Mouse (Mus musculus) bone marrow, adult 2 months (tissue): ENCODE results near the gene Fkbp2. TPM values are rescaled to one million over a fixed set of nuclear protein-coding genes. Genes with fewer than 3 reads are reported as not detected.

Source experiments
- H3K27ac ChIP-seq: fragments of 200-500 bp; 2 replicates; pipeline ENCODE4 v1.5.1; 2012; ENCODE audit warnings: low read depth, mild to moderate bottlenecking, control low read depth, inconsistent platforms, low read length; ENCODE audit not compliant: control insufficient read depth, poor library complexity, insufficient read depth
- H3K4me1 ChIP-seq: fragments of 200-500 bp; 2 replicates; pipeline ENCODE4 v1.6.1; 2011; ENCODE audit warnings: low read length; ENCODE audit not compliant: control insufficient read depth, insufficient read depth
- H3K4me3 ChIP-seq: fragments of 200-500 bp; replicated peaks from 2 replicates; pipeline ENCODE3; 2011; ENCODE audit warnings: mild to moderate bottlenecking, low read depth, low read length, control low read depth; ENCODE audit not compliant: control insufficient read depth
- CTCF ChIP-seq: fragments of 200-500 bp; IDR thresholded peaks from 2 replicates; pipeline ENCODE4 v1.5.1; 2011; ENCODE audit warnings: low read length, control low read depth; ENCODE audit not compliant: control insufficient read depth, insufficient read depth
- POLR2A ChIP-seq: fragments of 200-500 bp; IDR thresholded peaks from 2 replicates; pipeline ENCODE4 v1.6.1; 2011; ENCODE audit warnings: low read depth, mild to moderate bottlenecking, control low read depth, low read length, borderline replicate concordance; ENCODE audit not compliant: control insufficient read depth
- WGBS: fragments of 180-500 bp; shearing (Covaris S2); methylation state at CpG from one replicate; pipeline ENCODE4 v1.1.7; 2018; 5-methylcytosine and 5-hydroxymethylcytosine counted together
- polyA plus RNA-seq: library from polyadenylated mRNA; stranded (reverse); fragments of >200 nt; gene quantifications from 2 replicates; pipeline ENCODE4 v1.2.4, GENCODE M21; 2011; ENCODE audit warnings: low replicate concordance; ENCODE audit not compliant: missing spikeins, insufficient read depth, insufficient read length

Gene Fkbp2
- polyA plus RNA-seq, 1 experiment = 40.9 TPM

- no peaks in the 10 kb centered on the region; the same call in 1 of the 2 replicates for H3K4me1 ChIP-seq
- 90% methylated on average over 4 of the region's 4 CpGs for WGBS
- H3K4me3 ChIP-seq = no peak overlapping the region
- TF ChIP-seq CTCF = no peak
- no peak for TF ChIP-seq POLR2A
- H3K27ac ChIP-seq = no peak overlapping the region
These were observed 32.1 kb upstream of the Fkbp2 start for GRCm38 (mm10) chr19:7012426-7012825.

DNA sequence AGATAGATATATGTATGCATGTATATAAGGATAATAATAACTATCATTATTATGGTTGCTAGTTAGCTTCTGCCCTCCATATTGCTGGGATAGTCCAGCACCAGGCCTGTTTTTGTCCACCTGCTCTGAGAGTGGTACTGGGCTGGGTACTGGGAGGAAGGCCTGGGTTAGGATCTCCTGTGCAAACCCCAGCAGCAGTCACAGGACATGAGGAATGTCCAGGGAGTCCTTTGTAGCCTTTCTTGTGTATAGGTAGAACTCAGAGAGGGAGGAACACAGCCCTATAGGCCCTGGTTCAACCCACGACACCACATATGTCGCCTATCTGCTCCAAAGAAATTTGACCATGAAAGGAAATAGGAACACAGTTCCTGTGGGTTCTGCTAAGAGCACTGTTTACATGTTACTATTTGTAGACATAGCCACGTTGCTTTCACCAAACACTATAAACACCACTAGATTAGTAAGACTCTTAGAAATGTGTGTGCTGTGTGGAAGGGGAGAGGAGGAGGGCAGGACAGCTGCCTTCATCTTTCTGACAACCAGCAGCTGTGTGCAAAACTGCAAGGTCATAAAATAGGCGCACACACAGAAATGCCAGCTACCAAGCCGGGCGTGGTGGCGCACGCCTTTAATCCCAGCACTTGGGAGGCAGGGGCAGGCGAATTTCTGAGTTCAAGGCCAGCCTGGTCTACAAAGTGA is 26.7 kb upstream of the Fkbp2 start:
- H3K4me3 ChIP-seq = no peak overlapping the region
- H3K4me1 ChIP-seq = no peaks in the 10 kb centered on the region
- 84% methylated on average over 9 of the region's 9 CpGs for WGBS
- TF ChIP-seq CTCF = no peak
- TF ChIP-seq POLR2A = no peak
- H3K27ac ChIP-seq = no peak overlapping the region

GRCm38 (mm10) chr19:6999360-7000063 is 19.2 kb upstream of the Fkbp2 start:
- H3K27ac ChIP-seq = no peak overlapping the region
- peaks cover 1% of the 10 kb centered on the region; the same call in 1 of the 2 replicates for H3K4me1 ChIP-seq

GRCm38 (mm10) chr19:6997721-6998290 is 17.5 kb upstream of the Fkbp2 start:
- 72% methylated on average over 9 of the region's 9 CpGs for WGBS
- H3K4me1 ChIP-seq = peaks cover 3% of the 10 kb centered on the region
- H3K27ac ChIP-seq = no peak overlapping the region
- TF ChIP-seq CTCF (no peak), POLR2A (no peak)
- no peak overlapping the region for H3K4me3 ChIP-seq

More at GRCm38 (mm10) chr19:6999360-7000063, 19.2 kb upstream of the Fkbp2 start:
- TF ChIP-seq CTCF (no peak), POLR2A (no peak)
- WGBS = 90% methylated on average over 19 of the region's 19 CpGs
- no peak overlapping the region for H3K4me3 ChIP-seq

GRCm38 (mm10) chr19:6996006-6996405 is 15.7 kb upstream of the Fkbp2 start, which contains the start of the genes Nudt22 and Trpt1:
Nudt22 (minus strand) TSS chr19:6996117.
Trpt1 (plus strand) TSS chr19:6996131.
- TF ChIP-seq CTCF = no peak
- peak; percentile 47; the same call in 1 of the 2 replicates for TF ChIP-seq POLR2A
- Histone ChIP-seq H3K4me1 (peaks cover 3% of the 10 kb centered on the region), H3K4me3 (peak within 1 kb of the TSS; percentile 67), H3K27ac (peak within 1 kb of the TSS; percentile 14)
- WGBS = 1% methylated on average over 24 of the region's 24 CpGs

DNA sequence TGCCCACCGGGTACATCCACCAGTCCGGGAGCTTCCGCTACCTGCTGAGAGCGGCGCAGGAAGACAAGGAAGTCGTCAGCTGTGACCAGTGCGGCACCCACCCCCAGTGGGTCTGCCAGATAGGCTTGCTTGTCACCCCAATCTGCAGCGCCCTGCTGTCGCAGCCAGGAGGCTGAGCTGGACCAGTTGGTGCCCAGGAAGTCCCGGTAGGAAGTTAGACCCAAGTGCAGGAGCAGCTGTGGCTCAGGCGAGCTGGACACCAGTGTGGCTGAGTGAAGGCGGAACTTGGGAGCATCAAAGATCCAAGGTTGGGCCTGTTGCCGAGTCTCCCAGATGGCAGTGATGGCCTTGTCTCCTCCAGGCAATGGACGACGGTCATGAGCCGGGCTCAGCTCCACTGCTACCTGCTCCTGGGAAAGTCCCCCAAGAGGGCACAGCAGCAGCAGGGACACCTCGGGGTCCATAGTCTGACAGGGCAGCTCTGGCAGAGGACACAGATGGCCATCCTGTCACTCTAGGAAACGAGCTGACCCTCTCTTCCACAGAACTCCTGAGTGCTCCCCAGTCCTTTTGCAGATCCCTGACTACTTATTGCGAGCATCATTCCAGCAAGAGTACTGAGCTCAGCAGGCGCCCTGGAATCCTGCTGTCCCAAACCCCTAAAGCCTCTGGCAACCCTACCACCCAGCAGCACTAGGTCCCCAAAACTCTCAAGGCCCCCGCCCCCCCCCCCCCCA is 15.1 kb upstream of the Fkbp2 start:
- TF ChIP-seq CTCF (no peak), POLR2A (peak; percentile 12; the same call in 1 of the 2 replicates)
- peaks cover 3% of the 10 kb centered on the region for H3K4me1 ChIP-seq
- 37% methylated on average over 21 of the region's 21 CpGs for WGBS
- H3K27ac ChIP-seq = peak overlapping the region; percentile 8
- peak overlapping the region; percentile 67 for H3K4me3 ChIP-seq

DNA sequence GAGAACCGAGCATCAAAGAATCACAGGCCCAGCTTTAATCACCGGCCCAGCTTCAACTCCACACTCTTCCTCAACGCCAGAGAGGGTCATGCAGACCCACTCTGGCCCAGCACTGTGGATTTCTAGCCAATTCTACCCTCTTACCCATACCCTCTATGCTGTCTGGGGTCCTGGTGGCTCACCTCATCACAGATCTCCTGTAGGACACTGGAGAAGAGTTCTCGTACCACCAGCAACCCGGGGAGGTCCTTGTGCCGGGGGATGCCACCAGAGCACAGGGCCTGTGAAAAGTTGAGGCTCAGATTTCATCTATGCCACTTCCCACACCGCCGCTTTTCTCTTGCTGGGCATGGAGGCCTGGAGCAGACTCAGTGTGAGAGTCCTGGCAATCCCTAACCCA is 14.2 kb upstream of the Fkbp2 start:
- no peak for TF ChIP-seq POLR2A
- TF ChIP-seq CTCF = no peak
- H3K4me1 ChIP-seq = peaks cover 3% of the 10 kb centered on the region
- no peak overlapping the region for H3K27ac ChIP-seq
- WGBS = 89% methylated on average over 8 of the region's 8 CpGs
- no peak overlapping the region for H3K4me3 ChIP-seq
